Mouse (Mus musculus) embryo, embryonic 9.5 days (tissue): ENCODE data around the gene Fbxl17.

Experiments
- DNase-seq: peaks from one replicate; pipeline ENCODE4 v3.0.0-alpha.2; 2017; ENCODE audit errors: extremely low spot score

Gene Fbxl17

DNA sequence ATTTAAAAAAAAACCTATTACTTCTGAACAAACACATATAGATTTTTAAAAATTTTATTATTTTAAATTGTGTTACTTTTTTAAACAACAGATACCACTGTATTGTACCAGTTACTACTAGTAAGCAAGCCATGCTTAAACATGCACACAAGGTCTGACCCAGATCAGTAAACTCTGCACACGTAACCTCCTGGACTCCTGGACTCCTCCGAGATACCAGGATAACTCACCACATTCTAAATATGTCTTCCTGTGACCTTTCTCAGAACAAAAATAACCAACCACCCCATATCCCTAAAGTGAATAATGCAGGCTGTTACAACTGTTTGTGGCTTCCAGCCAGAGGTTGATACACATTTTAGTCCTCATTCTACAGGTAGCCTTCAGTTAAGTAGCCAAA, 170.9 kb downstream of the Fbxl17 start:
- DNase-seq, result no peak

DNA sequence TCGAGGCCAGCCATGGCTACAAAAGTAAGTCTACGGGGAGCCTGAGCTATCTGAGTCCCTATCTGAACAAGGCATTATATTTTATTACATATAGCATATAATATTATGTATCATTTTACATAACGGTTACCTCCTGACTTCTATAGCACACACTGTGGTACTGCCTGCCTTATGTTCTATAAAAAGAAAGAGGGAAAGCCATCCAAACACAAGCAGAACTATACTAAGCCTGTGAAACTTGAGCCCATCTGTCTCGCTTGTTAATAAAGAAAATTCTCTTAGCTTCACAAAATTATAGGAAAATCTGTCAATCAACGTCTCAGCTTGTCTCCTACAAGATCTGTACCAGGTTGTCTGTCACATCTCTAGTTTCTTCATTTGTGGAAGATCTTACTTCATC, 173.6 kb downstream of the Fbxl17 start:
- no peak for DNase-seq

- no peak for DNase-seq
Observed at GRCm38 (mm10) chr17:63324672-63325071, 175.1 kb downstream of the Fbxl17 start.

DNA sequence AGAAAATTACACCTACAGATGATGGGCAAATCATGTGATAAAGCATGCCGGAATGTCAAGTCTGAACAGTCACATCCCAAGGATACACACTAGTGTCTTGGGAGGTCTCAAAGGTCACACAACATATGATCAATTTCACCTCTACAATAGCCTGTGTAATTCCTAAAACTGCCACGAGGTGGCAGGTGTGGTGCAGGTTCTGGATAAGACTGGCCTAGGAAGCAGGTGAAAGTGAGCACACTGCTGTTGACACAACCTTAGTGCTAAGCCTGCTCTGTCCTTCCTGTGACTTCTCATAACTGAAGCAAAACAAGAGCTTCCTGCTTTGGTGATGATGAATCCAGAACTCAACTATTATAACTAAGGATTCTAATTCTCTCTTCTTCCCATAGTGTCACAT, 175.8 kb downstream of the Fbxl17 start:
- peak; percentile 73 for DNase-seq

GRCm38 (mm10) chr17:63322846-63323245, 177.0 kb downstream of the Fbxl17 start:
- no peak for DNase-seq

- DNase-seq, result no peak
Observed at GRCm38 (mm10) chr17:63321290-63321689, 178.5 kb downstream of the Fbxl17 start.

GRCm38 (mm10) chr17:63317518-63317917, 182.3 kb downstream of the Fbxl17 start:
- no peak for DNase-seq

DNA sequence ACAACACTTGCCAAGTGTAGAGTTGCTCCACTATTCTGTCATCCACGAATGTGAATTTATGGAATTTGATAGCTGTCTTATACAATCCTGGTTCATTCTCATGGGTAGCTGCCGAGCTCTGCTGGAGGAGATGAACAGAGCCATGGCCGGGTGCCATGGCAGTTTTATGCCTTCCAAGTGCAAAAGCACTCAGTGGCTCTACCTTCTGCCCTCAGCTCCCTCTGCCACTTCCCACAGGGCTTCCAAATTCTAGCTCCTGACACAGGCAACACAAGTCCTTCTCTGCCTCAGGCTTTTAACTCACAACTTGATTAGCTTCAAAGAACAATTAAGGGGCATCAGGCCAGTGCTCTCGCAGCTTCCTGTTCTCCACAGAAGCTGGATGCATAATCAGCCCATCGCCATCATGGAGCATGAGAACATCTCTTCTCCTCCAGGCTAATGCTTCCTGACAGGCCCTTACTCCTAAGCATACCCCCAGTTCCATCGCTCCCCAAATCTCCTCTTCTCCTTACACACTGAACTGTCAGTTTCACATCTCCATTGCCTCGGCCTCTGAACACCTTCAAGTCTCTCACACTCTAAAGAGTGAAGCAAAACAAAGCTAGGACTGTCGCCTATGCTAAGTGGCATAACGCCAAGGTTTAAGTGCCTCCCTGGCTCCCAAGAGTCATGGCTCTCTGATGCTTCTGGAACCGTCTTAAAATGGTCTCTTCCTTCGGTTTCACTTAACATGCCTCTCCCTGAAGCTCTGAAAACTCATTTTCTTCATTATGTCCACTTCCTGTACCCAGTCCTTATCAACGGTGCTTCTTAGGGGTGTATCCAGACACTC, 184.0 kb downstream of the Fbxl17 start:
- DNase-seq, result no peak

GRCm38 (mm10) chr17:63312804-63313203, 187.0 kb downstream of the Fbxl17 start:
- DNase-seq, result no peak

GRCm38 (mm10) chr17:63312330-63312729, 187.5 kb downstream of the Fbxl17 start:
- no peak for DNase-seq

DNA sequence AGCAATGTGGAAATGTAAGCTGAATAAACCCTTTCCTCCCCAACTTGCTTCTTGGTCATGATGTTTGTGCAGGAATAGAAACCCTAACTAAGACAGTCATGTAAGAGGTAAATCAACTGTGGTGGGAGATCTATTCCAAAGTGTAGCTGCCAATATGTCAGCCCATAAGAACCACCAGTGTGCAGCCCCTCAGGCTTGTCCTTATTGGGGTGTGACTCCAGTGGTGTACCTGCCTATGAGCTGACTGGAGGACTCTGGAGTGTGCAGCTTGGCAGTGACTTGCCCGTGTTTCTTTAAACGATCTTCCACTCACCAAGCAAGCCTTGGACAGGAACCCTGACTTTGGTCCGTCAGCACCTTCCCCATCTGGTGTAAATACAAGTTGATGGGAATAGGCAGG, 188.2 kb downstream of the Fbxl17 start:
- no peak for DNase-seq

- DNase-seq, result no peak
Observed at GRCm38 (mm10) chr17:63310021-63310420, 189.8 kb downstream of the Fbxl17 start.

GRCm38 (mm10) chr17:63303862-63304261, 196.0 kb downstream of the Fbxl17 start:
- no peak for DNase-seq

DNA sequence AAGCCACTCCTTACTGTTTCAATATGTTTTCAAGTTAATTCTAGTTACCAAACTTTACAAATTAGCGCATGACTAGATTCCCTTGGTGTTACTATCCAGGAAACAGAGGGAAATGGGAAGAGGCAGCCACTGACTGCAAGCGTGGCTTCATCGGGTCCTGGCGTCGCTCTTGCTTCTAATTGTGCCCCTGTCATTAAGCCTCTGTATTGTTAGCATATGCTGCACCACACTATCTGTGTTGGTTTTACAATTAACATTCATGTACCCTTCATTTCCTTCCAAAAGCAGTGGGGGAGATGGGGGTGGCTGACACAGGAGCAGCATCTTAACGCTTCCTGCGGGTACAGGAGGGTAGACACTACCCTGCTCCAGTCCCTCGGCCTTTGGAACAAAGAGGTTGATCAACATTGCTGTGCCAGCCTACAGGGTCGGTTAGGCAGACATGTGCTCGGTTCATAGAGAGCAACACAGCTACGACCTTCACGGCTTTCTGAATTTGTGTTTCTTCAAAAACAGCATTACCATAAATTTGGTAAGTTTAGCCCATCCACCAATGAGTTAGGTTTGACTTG, 197.9 kb downstream of the Fbxl17 start:
- no peak for DNase-seq

DNA sequence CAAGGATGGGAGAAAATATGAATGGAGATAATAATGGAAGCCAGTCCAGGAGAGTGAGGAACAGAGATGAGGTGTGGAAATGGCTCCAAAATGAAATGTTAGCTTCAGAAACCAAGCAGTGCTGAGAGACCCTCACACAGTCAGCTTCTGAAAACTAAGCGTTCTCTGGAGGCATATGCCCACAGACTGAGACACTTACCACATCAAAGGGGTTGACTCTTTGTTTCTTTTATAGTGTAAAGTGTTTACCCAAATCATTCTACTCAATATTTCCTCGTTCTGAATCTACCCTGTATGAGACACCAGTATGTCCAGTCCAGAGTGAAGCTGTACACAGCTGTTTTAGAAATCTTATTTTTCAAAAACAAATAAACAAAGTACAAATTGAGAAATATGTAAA, 204.3 kb downstream of the Fbxl17 start:
- no peak for DNase-seq

DNA sequence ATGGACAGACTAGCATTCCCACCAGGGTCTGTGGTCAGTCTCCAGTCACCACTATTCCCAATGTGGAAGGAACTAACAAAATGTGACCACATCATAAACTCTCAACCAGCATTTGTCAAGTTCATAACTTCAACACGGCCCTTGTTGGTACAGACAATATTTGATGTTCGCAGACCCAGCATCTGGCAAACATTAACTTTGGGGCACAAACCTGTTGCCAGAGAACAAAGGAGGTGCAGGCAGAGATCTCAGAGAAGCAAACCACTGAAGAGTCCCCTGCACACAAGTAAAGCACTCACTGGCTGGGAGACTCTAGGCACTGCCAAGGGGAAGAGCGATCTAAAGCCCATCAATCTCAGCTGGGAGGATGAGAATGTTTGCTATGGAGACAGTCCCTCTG, 204.9 kb downstream of the Fbxl17 start:
- DNase-seq, result peak; percentile 19

- no peak for DNase-seq
Observed at GRCm38 (mm10) chr17:63293979-63294378, 205.8 kb downstream of the Fbxl17 start.

- DNase-seq, result no peak
Observed at GRCm38 (mm10) chr17:63289317-63289913, 210.4 kb downstream of the Fbxl17 start.

DNA sequence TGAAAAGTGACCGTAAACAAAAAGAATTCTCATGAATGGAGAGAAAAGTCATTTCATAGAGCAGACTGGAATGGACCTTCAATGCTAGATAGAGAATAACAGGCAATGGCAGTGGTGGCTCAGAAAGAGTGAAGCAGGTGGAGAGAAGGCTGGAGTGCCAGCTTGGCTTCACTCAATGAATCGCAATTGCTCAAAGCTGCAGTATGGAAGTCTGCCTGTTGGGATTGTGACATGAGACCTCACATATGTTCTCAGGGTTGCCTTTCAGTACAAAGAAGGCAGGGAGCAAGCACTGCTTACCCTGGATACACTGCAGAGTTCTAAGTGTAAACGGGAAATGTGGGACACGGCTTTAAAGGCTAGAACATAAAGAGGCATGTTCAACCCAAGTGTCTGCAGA, 211.0 kb downstream of the Fbxl17 start:
- DNase-seq, result no peak

DNA sequence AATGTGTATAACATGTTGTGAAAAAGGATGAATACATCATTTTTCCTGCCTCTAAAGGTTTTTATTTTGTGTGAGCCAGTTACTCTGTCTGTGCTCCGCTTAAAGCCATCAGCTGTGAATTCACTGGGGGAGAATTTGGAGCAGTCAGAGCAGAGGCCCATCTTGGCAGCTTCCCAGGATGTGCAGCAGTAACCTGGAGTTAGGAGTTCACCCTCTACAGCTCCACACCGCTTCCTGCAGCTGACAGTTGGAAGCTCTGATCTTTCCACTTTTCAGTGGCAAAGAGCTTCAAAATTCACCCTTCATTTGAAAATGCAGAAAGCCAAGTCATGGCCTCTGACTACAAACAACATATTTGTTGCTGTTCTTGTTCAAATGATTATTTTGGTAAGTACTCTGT, 212.4 kb downstream of the Fbxl17 start:
- no peak for DNase-seq

DNA sequence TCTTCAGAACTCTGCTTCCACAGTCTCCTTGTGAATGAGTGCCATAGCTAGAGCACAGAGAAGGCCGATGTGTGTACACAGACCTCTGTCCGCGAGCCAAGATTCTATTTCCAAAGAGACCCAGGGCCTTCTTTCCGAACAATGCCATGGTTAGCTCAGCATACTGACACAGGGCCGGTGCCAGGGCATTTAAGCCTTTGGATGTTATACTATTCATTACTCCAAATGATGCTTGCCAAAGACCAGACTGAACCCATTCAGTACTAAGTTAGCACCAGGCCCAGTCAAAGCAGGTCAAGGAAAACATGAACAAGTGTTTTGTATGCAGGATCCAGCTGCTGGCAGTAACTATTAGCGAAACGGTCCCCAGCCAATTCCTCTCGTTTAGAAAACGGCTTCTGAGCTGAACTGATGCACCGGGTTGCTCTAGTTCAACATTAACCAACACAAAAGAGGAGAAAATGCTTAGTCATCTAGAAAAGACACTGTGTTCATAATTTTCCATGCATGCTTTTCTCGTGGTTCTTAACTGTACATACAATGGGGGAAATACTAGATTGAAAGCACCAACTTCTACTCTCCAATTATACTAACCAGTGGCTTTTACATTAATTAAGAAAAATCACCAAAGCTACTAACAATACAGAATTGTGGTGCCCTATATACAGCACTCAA, 214.4 kb downstream of the Fbxl17 start:
- no peak for DNase-seq

DNA sequence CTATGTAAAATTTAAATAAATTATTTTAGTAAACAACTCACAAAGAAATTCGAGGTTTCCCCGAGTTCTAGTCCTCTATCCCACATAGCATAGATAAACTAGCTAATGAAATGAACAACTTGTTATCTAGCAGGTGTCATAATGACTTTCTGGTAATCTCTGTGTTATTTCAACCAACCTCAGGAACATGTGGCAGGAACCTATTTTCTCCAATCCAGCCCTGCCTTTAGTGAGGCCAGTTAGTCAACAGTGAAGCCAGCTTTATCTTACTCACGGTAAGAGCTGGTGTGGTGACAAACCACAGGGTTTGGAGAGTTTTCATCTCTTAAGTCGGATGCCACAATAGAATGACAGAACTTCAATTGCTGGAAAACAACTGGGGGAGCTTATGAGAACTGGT, 215.7 kb downstream of the Fbxl17 start:
- no peak for DNase-seq

DNA sequence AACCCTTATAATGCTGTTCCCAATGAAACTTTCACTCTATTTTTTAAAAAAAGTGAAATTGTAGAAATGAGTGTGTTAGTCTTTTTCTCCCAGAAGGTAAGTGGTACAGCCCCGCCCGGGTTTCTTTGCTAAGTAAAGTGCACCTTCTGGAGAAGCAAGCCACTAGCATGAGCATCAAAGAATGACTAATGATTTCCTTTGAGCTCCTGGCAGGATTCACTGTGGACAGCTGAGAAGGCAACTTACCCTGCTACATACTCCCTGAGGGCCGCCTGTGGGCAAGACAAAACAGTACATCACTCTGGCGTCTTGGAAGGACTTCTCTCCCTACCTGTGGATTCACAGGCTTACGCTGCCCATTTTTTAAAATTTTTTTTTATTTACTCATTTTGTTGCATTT, 217.8 kb downstream of the Fbxl17 start:
- no peak for DNase-seq
